Mouse (Mus musculus) spleen, adult 18-20 months (tissue): Measurements from ENCODE around the gene Dab2ip.

ENCODE experiments used
- DNase-seq, 2 experiments: peaks; one replicate each; pipeline ENCODE4 v3.0.0; 2022; ENCODE audit warnings: mixed read lengths in 2 of 2

The Dab2ip gene

DNA sequence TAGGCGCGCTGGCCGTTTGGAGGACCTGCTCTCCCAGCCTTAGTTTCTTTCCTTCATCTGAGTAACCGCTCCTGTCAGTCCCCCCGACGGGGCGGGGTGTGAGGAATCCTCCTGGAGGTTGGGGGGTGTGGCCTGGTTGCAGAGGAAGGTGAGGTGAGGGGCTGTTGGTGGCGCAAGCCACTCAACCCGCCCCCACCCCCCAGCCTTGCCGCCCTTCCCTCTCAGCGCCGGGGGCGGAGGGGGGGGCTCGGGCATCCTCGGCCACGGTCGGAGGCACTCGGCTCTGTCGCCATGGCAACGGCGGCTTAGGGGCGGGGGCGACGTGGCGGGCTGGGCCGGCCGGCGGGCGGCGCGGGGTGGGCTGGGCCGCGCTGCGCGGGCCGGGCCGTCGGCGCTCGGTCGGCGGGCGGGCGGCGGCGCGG is 102.9 kb downstream of the Dab2ip start:
- DNase-seq: peak; percentile 32 to 44

DNA sequence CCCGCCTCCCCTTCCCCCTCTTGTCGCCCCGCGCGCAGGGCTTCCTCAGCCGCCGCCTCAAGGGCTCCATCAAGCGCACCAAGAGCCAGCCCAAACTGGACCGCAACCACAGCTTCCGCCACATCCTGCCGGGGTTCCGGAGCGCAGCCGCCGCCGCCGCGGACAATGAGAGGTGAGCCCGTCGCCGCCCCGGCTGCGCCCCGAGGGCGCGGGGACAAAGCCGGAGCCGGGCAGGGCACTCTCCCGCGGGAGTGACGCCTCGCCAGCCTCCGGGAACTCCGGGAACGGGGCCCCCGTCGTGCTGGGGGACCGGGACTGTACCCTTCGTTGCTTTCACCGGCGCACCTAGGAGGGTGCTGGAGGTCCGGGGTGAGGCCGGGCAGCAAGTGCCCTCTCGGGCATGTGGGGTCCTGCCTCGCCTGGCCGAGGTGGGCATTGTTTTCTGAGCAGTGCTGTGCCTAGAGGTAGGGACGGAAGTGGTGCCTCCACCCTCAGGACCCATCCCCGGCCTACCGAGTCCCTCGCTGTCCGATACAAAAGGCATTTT is 103.5 kb downstream of the Dab2ip start:
- DNase-seq: peak; percentile 68 to 71

DNA sequence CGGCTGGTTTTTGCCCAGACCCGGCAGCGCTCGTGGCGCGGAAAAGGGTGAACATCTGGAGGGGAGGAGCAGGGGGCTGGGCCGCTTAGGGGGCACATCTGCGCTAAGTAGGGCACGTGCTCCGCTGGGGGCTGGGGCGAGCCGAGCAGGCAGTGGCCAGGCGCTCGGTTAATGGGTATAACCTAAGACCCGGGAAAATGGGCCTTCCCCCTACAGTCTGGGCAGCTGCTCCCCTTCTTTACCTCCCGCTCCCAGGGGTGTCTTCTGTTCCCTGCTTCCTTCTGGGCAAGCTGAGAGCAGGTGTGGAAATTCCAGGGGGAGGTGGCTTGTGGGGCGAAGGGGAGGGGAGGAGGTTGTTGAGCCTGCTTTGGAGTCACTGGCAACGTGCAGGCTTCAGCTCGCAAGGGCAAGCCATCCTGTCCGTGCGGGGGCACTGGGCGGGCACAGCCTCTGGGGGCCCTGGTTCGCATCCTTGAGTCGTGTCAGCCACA is 104.0 kb downstream of the Dab2ip start:
- DNase-seq: peak; percentile 15 to 25

DNA sequence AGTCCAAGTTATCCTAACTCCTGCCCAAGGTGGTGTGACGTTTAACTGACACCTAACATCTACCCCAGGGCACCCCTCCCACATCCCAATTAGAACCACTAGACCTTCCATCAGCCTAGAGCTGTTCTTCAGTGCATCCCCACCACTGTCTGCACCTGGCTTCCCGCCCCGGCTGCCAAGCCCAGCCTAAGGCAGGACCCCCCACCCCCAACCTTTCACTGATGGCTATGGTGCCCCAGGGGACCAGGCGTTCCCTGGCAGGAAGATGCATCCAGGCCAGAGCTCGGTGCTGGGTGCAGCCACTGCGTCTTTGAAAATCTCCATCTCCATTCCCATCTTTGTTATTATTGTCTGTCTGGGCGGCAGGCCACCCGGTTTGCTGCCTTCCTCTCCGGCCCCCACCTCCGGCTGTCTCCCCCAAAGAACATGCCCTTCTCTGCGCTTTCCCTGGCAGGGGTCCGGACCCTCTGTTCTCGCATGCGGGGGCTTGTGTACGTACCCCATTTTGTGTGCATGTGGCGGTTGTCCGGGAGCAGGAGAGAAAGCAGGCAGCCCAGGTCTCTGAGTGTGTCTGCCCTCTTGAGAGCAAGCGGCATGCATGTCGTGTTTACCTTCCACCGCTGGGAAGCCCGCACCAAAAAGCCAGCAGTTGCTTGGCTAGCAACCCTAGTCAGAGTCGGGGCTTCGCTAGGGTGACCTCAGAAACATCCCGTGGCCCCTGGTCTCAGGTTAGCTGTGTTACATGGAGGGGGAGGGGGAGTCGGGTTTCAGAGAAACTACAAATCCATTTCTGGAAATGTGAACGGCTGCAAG is 104.9 kb downstream of the Dab2ip start:
- no peak for DNase-seq

DNA sequence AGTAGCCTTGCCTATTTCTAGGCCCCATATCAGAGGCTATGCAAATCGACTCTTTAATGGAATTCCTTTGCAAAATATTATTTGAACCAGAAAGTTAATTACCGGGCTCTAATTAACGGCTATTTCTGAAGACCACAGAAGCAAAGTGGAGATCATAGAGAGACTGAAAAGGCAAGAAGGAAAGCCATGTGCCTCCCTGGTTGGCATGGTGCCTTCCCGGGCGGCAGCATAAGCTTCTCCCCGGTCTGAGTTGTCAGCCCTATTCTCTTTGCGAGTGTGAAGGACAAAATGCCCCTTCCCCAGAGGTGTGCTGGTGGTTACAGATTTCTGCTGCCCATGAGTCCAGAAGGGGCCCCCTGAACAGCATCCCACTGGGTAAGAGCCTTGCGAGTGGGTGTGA is 109.7 kb downstream of the Dab2ip start:
- no peak for DNase-seq

DNA sequence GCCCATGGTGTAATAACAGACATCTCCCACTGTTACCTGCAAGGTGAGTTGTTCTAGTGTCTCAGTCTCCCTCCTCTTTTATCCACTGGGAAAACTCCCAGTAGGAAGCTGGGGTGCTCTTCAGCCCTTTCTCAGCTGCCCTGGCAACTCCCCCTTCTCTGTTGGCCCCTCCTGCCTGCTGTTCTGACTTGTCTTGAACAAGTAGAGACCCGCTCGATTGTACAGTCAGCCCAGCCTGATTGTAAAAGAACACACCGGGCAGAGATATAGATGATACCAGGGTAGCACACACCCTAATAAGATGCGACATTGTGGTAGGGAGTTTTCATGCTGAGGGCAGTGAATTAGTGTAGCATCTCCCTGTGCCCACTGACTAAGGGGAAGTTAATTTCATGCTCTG is 111.2 kb downstream of the Dab2ip start:
- no peak for DNase-seq

DNA sequence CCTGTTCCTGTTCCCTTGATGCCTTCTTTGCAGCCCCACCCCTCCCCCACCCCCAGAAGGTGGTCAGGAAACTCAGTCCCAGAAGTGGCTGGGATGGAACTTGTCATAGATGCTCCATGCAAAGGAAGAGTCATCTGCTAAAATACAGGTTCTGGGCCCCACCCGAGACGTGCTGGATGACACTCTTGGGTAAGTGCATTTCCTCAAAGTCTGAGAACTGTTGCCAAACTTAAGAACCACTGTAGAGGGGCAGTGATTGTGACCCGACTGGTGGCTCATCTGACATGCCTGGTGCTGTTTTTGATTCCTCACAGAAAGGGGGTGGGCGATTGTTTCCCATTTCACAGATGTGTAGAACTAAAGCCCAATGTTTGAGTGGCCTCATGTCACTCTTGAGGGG is 111.7 kb downstream of the Dab2ip start:
- DNase-seq: no peak

DNA sequence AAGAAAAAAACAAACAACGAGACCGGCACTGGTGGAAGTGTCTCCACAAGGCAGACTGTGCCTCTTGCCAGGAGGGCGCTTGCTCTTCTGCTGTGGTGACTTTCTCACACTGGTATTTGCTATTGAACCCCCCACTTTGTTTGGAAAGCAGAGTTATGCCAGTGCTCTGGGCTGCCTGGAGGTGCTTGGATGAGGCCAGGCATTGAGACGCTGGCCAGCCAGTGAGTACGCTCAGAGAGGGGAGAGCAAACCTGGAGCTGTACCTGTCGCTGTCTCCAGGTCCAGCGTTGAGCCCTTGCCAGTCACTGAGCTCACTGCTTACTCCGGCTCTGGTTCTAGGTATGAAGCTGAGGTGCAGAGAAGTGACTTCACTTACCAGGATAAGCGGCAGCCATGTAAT is 112.2 kb downstream of the Dab2ip start:
- DNase-seq: no peak

DNA sequence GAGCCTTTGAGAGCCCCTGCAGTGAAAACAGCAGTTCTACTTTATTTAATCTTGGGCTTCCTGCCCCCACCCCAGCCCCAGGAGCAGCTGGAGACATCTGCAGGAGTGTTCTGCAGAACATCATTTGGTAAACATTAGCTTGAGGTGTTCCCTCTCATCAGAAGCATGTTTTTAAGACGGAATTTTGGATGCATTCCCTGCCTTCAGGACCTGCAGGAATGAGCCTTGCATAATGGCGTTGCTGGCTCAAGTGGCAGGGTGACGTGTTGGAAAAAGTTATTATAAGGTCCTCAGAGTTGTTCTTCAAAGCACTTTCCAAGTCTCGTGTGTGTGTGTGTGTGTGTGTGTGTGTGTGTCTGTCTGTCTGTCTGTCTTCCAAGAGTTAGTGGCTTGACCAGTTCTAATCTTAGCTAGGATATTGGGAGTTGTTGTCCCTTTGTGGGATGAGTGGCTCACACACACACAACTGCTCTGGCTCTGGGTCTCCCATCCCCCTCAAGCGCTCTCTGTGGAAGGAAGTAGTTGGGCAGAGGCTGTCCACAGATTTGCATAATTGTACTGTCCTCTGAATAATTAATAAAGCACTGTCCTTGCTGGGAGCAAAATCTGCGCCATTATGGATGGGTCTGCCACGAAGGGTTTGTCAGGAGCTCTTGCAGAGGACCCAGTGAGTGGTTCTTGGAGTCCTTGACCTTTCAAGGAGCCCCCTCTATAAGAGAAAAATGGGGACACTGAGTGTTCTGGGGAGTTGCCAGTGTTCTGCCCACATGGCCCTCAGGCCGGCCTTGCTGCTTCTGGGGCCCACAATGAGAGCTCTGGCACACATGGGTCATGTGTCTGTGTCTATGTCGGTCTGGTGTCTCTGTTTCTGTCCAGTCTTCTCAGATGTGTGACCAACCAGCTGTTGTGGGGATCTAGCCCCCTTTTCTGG is 114.2 kb downstream of the Dab2ip start:
- DNase-seq: no peak

DNA sequence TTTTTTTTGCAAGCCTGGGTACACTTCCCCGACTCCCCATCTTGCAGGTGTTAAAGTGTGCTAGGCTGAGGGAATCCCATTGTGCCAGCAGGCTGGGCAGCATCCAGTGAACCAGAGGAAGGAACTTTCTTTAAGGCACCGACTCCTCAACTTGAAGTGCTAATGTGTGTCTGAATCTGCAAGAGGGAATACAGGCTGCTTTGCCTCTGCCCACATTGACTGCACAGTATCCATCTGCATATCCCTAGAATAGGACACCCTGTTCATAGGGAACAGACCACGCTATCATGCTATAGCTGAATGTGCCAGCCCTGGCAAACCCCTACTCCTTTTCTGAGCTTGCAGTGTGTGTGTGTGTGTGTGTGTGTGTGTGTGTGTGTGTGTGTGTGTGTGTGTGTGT is 115.1 kb downstream of the Dab2ip start:
- DNase-seq: no peak

DNA sequence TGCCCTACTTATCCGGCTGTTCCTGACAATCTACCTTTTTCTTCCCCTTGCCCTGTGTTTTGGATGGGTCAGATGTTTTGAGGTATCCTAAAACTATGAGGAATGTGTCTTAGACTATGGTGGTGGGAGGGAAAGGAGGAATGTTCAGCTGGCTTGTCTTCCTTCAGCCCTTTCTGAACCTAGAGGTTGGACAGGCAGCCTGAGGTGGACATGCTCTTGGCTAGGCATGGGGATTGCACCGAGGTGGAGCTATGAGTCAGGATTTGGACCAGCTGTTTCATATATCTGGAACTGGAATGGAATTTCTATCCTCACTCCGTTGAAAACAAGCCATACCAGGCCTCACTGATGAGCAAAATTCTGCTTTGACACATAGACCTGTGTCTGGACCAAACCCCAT is 115.9 kb downstream of the Dab2ip start:
- DNase-seq: no peak

DNA sequence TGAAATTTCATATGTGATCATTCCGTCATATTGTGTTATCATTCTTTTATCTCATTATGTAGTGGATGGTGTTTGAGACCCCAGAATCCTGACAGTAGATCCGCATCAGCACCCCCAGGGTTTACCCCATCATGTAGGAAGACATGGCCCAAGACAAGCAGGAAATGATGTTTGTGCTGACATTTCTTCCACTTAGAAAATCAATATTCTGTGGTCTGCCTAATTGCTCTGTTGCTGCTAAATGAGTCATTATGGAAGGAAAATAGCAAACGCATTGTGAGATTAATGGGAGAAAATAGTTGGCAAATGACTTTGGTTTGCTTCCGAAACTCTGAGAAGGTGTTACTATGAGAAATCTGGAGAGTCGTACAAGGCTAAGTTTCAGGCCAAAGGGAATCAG is 116.4 kb downstream of the Dab2ip start:
- no peak for DNase-seq

DNA sequence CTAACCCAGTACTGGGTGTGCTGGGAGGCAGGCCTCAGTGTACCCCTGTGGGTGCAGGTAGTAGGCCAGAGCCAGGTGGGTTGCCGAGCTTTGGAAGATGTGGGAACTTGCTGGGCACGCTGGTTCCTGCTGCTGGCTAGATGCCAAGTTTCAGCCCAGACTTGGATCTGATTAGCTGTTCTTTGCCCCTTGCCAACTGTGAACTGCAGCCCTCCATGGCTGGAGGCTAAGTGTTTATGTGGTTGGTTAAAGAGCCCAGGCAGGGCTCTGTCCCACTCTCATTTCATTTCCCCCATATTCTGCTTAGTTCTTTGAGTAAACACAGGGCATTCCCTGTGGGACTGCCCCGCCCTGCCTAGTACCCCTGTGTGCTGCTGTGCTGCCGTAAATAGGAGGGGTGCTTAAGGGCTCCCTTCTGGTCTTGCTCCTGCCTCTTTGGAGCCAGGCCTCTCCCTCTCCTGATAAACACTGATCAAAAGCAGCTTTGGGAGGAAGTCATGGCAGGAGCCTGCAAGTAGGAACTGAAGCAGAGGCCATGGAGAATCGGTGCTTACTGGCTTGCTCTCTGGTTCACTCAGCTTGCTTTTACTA is 118.1 kb downstream of the Dab2ip start:
- DNase-seq: no peak

DNA sequence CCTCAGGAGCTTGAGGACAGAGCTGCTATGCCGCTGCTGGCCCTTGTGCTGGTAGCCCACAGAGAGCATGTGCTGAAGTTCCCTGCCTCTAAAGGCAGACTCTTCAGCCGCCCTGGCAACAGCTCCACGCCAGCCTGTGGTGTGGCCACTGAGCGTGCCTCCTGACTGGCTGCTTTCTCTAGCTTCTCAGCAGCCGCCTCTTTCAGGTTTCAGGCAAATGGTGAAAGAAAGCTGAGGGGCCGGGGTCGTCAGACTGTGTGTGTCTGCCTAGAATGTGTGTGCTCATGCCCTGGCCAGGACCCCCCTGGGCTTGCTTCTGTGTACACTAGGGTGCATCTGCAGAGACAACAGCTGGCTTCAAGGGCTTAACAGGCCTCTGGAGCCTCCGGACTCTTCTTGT is 119.8 kb downstream of the Dab2ip start:
- DNase-seq: no peak

DNA sequence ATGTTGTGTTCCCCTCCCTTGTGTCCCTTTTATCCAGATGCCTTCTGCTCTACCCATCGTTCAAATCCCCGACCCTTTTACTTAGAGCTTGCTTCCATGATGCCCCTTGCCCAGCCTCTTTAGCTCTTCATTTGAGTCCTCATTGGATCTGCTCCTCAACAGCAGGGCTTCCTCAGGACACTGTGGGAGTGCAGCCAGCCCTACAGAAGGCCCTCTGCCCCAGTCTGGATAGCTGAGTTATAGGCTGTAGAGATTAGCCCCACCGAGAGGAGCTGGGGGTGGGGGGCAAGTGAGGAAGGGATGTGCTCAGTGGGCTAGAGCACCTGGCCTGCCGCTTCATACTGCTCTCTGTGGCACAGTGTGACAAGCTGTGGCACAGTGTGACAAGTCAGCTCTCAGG is 120.4 kb downstream of the Dab2ip start:
- DNase-seq: no peak

DNA sequence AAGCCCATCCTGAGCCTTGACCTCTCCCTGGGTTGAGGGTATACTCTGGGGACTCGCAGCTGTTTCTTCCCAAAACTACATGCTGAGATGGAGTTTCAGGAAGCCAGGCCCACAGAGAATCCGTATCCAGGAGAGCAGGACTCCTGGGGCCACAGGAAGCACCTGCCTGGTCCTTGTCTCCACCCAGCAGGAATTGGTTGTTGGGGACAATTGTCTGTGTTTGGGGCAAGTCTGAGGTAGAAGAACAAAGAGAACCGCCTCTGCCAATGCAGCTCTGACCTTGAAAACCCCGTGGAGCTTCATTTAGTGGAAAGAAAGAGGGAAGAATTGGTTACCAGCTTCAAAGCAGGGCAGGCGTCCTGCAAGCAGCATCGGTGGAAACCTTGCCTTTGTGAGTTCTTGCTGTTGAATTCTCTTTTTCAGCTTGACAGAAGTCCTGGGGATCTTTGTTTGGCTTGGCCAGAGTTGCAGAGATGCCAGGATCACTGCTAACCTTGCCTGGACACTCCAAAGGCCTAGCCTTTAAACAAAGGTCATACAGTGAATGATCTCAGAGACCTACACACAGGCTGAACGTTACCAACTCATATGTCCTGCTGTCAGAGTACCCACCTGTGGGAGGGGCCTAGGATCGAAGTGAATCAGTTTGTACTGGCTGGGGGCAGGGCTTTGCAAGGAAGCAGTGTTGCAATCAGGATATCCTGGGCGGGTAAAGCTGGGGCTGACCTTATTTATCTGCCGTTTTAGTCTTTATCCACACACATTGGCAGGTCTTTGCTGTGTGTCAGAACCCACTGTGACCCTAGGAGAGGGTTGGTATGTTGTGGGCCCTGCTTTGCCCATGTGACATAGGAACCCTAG is 122.0 kb downstream of the Dab2ip start:
- DNase-seq: no peak

DNA sequence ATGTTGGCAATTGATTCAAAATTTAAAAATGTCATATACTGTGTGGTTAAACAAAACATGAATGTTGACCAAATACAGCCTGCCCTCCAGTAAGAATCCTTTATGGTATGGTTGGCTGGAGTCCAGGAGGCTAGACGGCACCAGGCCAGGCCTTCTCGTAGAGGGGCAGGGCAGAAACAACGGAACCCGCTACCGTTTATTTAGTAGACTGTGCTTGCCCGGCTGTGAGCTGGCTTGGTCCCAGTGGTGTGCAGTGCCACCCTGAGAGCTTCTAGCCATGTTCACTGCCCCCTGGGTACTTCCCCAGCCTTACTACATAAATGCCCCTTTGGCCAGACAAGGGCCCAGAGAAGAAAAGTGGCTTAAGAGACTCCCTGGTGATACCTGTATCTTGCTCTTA is 122.8 kb downstream of the Dab2ip start:
- no peak for DNase-seq

DNA sequence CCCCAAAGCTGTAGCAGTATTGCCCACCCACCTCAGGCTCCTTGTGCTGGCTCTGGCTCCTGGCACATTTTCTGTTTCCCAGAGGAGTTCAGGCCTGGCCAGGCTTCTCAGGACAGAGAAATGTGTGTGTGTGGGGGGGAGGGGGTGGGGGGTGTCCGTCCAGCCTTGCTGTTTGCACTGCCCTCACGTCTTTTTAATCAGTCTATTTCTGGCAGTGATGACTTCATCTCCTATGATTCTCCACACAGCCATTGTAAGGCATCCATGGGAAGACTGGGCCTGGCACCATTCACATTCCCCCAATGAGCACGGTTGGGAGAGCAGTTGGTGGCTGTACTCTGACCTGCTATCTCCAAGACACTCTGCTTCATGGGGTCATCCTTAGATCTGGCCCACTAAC is 125.9 kb downstream of the Dab2ip start:
- DNase-seq: no peak

DNA sequence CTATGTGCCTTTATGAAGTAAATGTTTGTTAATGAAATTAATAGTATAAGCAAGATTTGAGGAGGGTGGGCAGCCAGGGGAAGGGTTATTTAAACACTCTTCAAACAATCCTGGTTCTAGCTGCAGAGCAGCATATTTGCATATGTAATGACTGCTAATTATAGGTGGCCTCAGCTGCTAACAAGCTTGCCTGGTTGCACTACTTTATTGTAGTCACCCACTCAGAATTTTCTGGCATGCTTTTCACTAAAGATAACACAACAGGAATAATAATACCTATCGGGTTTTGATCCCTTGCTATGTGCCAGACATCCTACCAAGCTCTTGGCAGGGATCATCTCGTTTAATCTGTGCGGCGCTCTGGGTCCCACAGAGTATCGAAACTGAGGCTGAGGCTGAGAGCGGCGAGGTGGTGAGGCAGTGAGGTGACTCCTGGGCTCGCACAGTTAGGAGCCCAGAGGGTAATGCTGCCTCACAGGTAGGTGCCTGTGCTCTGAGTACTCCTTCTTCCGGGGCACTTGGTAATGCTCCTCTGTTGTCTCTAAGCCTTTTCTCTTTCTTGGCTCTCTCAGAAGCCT is 126.8 kb downstream of the Dab2ip start:
- DNase-seq: no peak

DNA sequence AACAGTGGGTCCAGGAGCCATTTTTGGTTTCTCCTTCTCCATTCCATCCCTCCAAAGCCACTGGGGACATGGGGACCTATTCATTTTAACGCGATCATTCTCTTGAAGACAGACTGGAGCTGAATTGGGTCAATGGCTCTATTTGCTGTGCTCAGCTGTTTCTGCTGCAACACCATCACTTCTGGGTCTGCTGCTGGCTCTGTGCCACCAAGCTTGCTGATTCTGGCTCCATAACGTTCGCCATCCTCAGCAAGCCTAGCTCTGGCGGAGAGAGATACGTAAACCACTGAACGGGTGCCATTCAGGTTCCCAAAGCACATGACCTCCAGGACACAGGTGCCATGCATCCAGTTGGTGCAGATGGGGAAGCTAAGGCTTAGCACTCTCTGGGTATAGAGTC is 128.0 kb downstream of the Dab2ip start:
- DNase-seq: no peak

DNA sequence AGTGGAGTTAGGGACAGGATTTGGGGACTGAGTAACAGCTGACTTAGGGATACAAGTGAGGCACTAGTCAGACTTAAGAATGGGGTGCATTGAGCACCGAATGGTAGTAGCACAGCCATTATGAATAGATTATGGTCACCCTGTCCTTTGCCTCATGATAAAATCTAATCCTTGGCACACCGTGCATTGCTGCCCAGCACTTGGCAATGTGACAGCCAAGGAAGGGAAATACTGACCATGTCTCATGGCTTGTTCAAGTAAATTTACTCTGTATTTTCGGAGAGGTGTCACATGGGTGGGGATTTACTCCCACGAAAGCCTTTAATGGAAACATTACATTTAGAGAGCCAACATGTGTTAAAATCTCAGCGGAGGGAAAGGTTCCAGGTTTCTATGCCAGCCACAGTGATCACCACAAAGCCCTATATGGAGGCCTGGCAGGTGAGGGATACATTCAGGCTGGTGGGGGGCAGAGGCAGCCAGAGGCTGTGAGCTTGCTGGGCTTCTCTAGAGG is 129.5 kb downstream of the Dab2ip start:
- no peak for DNase-seq

DNA sequence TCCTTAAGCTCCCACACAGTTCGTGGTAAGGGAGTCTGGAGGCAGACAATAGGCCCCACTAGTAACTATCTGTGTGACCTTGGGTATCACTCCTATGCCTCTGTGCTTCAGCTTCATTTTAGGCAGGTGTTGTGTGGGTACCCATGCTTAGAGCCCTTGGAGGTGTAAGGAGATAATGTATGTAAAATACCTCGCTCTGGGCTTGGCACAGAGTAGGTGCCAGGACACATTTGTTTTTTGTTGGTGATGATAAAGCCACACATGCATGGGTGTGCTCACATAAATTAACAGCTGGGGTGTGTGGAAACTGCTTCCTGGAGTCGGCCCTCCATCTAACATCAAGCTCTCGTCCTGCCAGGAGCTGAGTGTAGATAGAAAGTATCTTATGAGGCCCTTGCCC is 130.1 kb downstream of the Dab2ip start:
- DNase-seq: no peak
